Mouse (Mus musculus): ENCODE data around the gene Gm609.

The Gm609 gene

GRCm38 (mm10) chr16:45391680-45392079 lies 101.1 kb downstream of the Gm609 start:
- DNase-seq = no peak

- DNase-seq = no peak
These were observed 102.3 kb downstream of the Gm609 start for GRCm38 (mm10) chr16:45390286-45390956.

- no peak for DNase-seq
These were observed 102.9 kb downstream of the Gm609 start for GRCm38 (mm10) chr16:45389833-45390232.

GRCm38 (mm10) chr16:45389041-45389440 lies 103.7 kb downstream of the Gm609 start:
- DNase-seq = no peak

- no peak for DNase-seq
These were observed 111.0 kb downstream of the Gm609 start for GRCm38 (mm10) chr16:45381811-45382210.

GRCm38 (mm10) chr16:45378959-45379358 lies 113.8 kb downstream of the Gm609 start:
- DNase-seq = no peak

GRCm38 (mm10) chr16:45378147-45378943 lies 114.4 kb downstream of the Gm609 start:
- DNase-seq = no peak

GRCm38 (mm10) chr16:45377332-45377731 lies 115.4 kb downstream of the Gm609 start:
- DNase-seq = no peak

GRCm38 (mm10) chr16:45376812-45377211 lies 116.0 kb downstream of the Gm609 start:
- no peak for DNase-seq

GRCm38 (mm10) chr16:45376294-45376693 lies 116.5 kb downstream of the Gm609 start:
- peak; percentile 40 for DNase-seq

- DNase-seq = no peak
These were observed 117.1 kb downstream of the Gm609 start for GRCm38 (mm10) chr16:45375506-45376225.

- no peak for DNase-seq
These were observed 118.7 kb downstream of the Gm609 start for GRCm38 (mm10) chr16:45374074-45374473.

GRCm38 (mm10) chr16:45371076-45371475 lies 121.7 kb downstream of the Gm609 start:
- DNase-seq = no peak

- DNase-seq = no peak
These were observed 123.3 kb downstream of the Gm609 start for GRCm38 (mm10) chr16:45369285-45369965.

- DNase-seq = no peak
These were observed 126.7 kb downstream of the Gm609 start for GRCm38 (mm10) chr16:45366111-45366510.

GRCm38 (mm10) chr16:45365353-45365752 lies 127.4 kb downstream of the Gm609 start:
- no peak for DNase-seq

GRCm38 (mm10) chr16:45364627-45365026 lies 128.1 kb downstream of the Gm609 start:
- no peak for DNase-seq

- DNase-seq = no peak
These were observed 129.2 kb downstream of the Gm609 start for GRCm38 (mm10) chr16:45363480-45364045.

Data from layer of hippocampus, adult 9-11 months (tissue).